Mouse (Mus musculus) stomach, embryonic 15.5 days (tissue): Measurements from ENCODE around the gene Rnf144b. TPM values are rescaled to one million over a fixed set of nuclear protein-coding genes. Genes with fewer than 3 reads are reported as not detected.

ENCODE experiments used
- ATAC-seq: fragments of 200-750 bp; cut with Nextera tagmentation; 2 replicates; pipeline ENCODE4 v1.8.0; 2017; ENCODE audit warnings: low read depth, moderate number of reproducible peaks, moderate TSS enrichment; ENCODE audit not compliant: insufficient read depth, low FRiP score
- H3K27ac ChIP-seq: fragments of 300-500 bp; sonication (generic); 2 replicates; pipeline ENCODE4 v1.5.1; 2015; ENCODE audit warnings: mild to moderate bottlenecking, inconsistent platforms
- H3K27me3 ChIP-seq: fragments of 300-500 bp; sonication (generic); replicated peaks from 2 replicates; pipeline ENCODE4 v1.6.1; 2015; ENCODE audit warnings: inconsistent platforms
- H3K36me3 ChIP-seq: fragments of 300-500 bp; sonication (generic); 2 replicates; pipeline ENCODE4 v1.6.1; 2015; ENCODE audit warnings: inconsistent platforms
- H3K4me1 ChIP-seq: fragments of 300-500 bp; sonication (generic); 2 replicates; pipeline ENCODE4 v1.6.1; 2015; ENCODE audit warnings: inconsistent platforms
- H3K4me2 ChIP-seq: fragments of 300-500 bp; sonication (generic); 2 replicates; pipeline ENCODE4 v1.6.1; 2015; ENCODE audit warnings: mild to moderate bottlenecking, inconsistent platforms
- H3K4me3 ChIP-seq: fragments of 300-500 bp; sonication (generic); replicated peaks from 2 replicates; pipeline ENCODE4 v1.5.1; 2015; ENCODE audit warnings: inconsistent platforms
- H3K9ac ChIP-seq: fragments of 300-500 bp; sonication (generic); 2 replicates; pipeline ENCODE4 v1.6.1; 2015; ENCODE audit warnings: inconsistent platforms
- H3K9me3 ChIP-seq: fragments of 300-500 bp; sonication (generic); 2 replicates; pipeline ENCODE4 v1.6.1; 2016; ENCODE audit warnings: inconsistent platforms
- WGBS: fragments of 180-500 bp; shearing (Covaris S2); methylation state at CpG from one replicate; pipeline ENCODE4 v1.1.7; 2015; 5-methylcytosine and 5-hydroxymethylcytosine counted together
- polyA plus RNA-seq: library from polyadenylated mRNA; unstranded; fragments of >200 nt; fragmentation: Nextera tagmentation; extraction: Ambion mirVana; gene quantifications from 2 replicates; pipeline ENCODE4 v1.2.1, GENCODE M21; 2015

The Rnf144b gene
- 1.7 and 2.0 TPM in 2 replicates for polyA plus RNA-seq

- ATAC-seq = no peak
- Histone ChIP-seq H3K36me3 (no peaks in the 10 kb centered on the region), H3K4me3 (peak within 1 kb of the TSS; percentile 50), H3K4me1 (no peaks in the 10 kb centered on the region), H3K27me3 (peaks cover 4% of the 10 kb centered on the region; the same call in 1 of the 2 replicates), H3K9ac (0 out of 2 replicates have a peak within 1 kb of the TSS, but pooled peaks have one; percentile 7), H3K27ac (no peak within 1 kb of the TSS), H3K4me2 (peak within 1 kb of the TSS; percentile 91), H3K9me3 (no peaks in the 10 kb centered on the region)
- WGBS = 1% methylated on average over 53 of the region's 55 CpGs
These were observed at the start of gene Rnf144b for GRCm38 (mm10) chr13:47122537-47123430. Rnf144b (plus strand) TSS chr13:47122656.

GRCm38 (mm10) chr13:47076156-47076555 is 46.3 kb upstream of the Rnf144b start:
- H3K36me3 ChIP-seq = peaks cover 19% of the 10 kb centered on the region
- no peaks in the 10 kb centered on the region for H3K4me1 ChIP-seq
- no peak overlapping the region for H3K4me2 ChIP-seq
- no peak overlapping the region for H3K4me3 ChIP-seq
- WGBS = 84% methylated on average over 5 of the region's 5 CpGs
- H3K27ac ChIP-seq = no peak overlapping the region
- ATAC-seq = no peak
- H3K27me3 ChIP-seq = no peaks in the 10 kb centered on the region
- H3K9me3 ChIP-seq = no peaks in the 10 kb centered on the region
- H3K9ac ChIP-seq = no peak overlapping the region

- no peak overlapping the region for H3K4me3 ChIP-seq
- no peaks in the 10 kb centered on the region for H3K9me3 ChIP-seq
- no peaks in the 10 kb centered on the region for H3K4me1 ChIP-seq
- H3K36me3 ChIP-seq = peaks cover 24% of the 10 kb centered on the region
- H3K27ac ChIP-seq = no peak overlapping the region
- no peak overlapping the region for H3K4me2 ChIP-seq
- ATAC-seq = no peak
- no peak overlapping the region for H3K9ac ChIP-seq
- no peaks in the 10 kb centered on the region for H3K27me3 ChIP-seq
These were observed 45.1 kb upstream of the Rnf144b start for GRCm38 (mm10) chr13:47077367-47077766.

- Histone ChIP-seq H3K27ac (no peak overlapping the region), H3K9ac (no peak overlapping the region), H3K4me1 (no peaks in the 10 kb centered on the region), H3K4me2 (no peak overlapping the region), H3K4me3 (no peak overlapping the region), H3K36me3 (peaks cover 18% of the 10 kb centered on the region), H3K27me3 (no peaks in the 10 kb centered on the region), H3K9me3 (no peaks in the 10 kb centered on the region)
- ATAC-seq = no peak
- 77% methylated on average over 5 of the region's 5 CpGs for WGBS
These were observed 43.7 kb upstream of the Rnf144b start for GRCm38 (mm10) chr13:47078799-47079198.

- H3K27me3 ChIP-seq = no peaks in the 10 kb centered on the region
- peaks cover 10% of the 10 kb centered on the region; the same call in 1 of the 2 replicates for H3K36me3 ChIP-seq
- H3K27ac ChIP-seq = no peak overlapping the region
- no peaks in the 10 kb centered on the region for H3K9me3 ChIP-seq
- H3K4me1 ChIP-seq = no peaks in the 10 kb centered on the region
- H3K9ac ChIP-seq = no peak overlapping the region
- no peak for ATAC-seq
- H3K4me2 ChIP-seq = no peak overlapping the region
- no peak overlapping the region for H3K4me3 ChIP-seq
- WGBS = 86% methylated on average over 4 of the region's 4 CpGs
These were observed 41.5 kb upstream of the Rnf144b start for GRCm38 (mm10) chr13:47080905-47081505.

GRCm38 (mm10) chr13:47088433-47088832 is 34.0 kb upstream of the Rnf144b start:
- Histone ChIP-seq H3K9me3 (no peaks in the 10 kb centered on the region), H3K4me3 (no peak overlapping the region), H3K4me2 (no peak overlapping the region), H3K4me1 (no peaks in the 10 kb centered on the region), H3K27me3 (no peaks in the 10 kb centered on the region), H3K36me3 (peaks cover 13% of the 10 kb centered on the region; the same call in 1 of the 2 replicates), H3K27ac (no peak overlapping the region), H3K9ac (no peak overlapping the region)
- no peak for ATAC-seq
- 96% methylated on average over 1 of the region's 1 CpGs for WGBS

GRCm38 (mm10) chr13:47089271-47089670 is 33.2 kb upstream of the Rnf144b start:
- Histone ChIP-seq H3K36me3 (peaks cover 18% of the 10 kb centered on the region), H3K4me2 (no peak overlapping the region), H3K4me1 (no peaks in the 10 kb centered on the region), H3K4me3 (no peak overlapping the region), H3K9me3 (no peaks in the 10 kb centered on the region), H3K27ac (no peak overlapping the region), H3K9ac (no peak overlapping the region), H3K27me3 (no peaks in the 10 kb centered on the region)
- ATAC-seq = no peak
- 79% methylated on average over 2 of the region's 2 CpGs for WGBS

GRCm38 (mm10) chr13:47093791-47094190 is 28.7 kb upstream of the Rnf144b start:
- WGBS = 87% methylated on average over 2 of the region's 2 CpGs

GRCm38 (mm10) chr13:47096591-47096990 is 25.9 kb upstream of the Rnf144b start:
- peaks cover 27% of the 10 kb centered on the region for H3K36me3 ChIP-seq
- H3K4me2 ChIP-seq = no peak overlapping the region
- no peak overlapping the region for H3K27ac ChIP-seq
- WGBS = 79% methylated on average over 2 of the region's 2 CpGs
- no peaks in the 10 kb centered on the region for H3K9me3 ChIP-seq
- H3K9ac ChIP-seq = no peak overlapping the region
- H3K4me3 ChIP-seq = no peak overlapping the region
- no peak for ATAC-seq
- no peaks in the 10 kb centered on the region for H3K4me1 ChIP-seq
- H3K27me3 ChIP-seq = no peaks in the 10 kb centered on the region

More at GRCm38 (mm10) chr13:47093791-47094190, 28.7 kb upstream of the Rnf144b start:
- Histone ChIP-seq H3K4me2 (no peak overlapping the region), H3K9ac (no peak overlapping the region), H3K4me3 (no peak overlapping the region), H3K4me1 (no peaks in the 10 kb centered on the region), H3K27ac (no peak overlapping the region), H3K27me3 (no peaks in the 10 kb centered on the region), H3K36me3 (peaks cover 26% of the 10 kb centered on the region), H3K9me3 (no peaks in the 10 kb centered on the region)
- ATAC-seq = no peak

GRCm38 (mm10) chr13:47099265-47099664 is 23.2 kb upstream of the Rnf144b start:
- no peak overlapping the region for H3K4me3 ChIP-seq
- ATAC-seq = no peak
- no peaks in the 10 kb centered on the region for H3K27me3 ChIP-seq
- no peak overlapping the region for H3K27ac ChIP-seq
- no peak overlapping the region for H3K9ac ChIP-seq
- 74% methylated on average over 7 of the region's 7 CpGs for WGBS
- peaks cover 22% of the 10 kb centered on the region for H3K36me3 ChIP-seq
- no peaks in the 10 kb centered on the region for H3K9me3 ChIP-seq
- H3K4me1 ChIP-seq = peaks cover 12% of the 10 kb centered on the region
- no peak overlapping the region for H3K4me2 ChIP-seq

- ATAC-seq = no peak
- 88% methylated on average over 2 of the region's 2 CpGs for WGBS
- peaks cover 16% of the 10 kb centered on the region for H3K36me3 ChIP-seq
- no peak overlapping the region for H3K9ac ChIP-seq
- H3K4me2 ChIP-seq = no peak overlapping the region
- H3K4me1 ChIP-seq = peaks cover 14% of the 10 kb centered on the region
- H3K9me3 ChIP-seq = no peaks in the 10 kb centered on the region
- no peaks in the 10 kb centered on the region for H3K27me3 ChIP-seq
- H3K4me3 ChIP-seq = no peak overlapping the region
- H3K27ac ChIP-seq = no peak overlapping the region
These were observed 21.9 kb upstream of the Rnf144b start for GRCm38 (mm10) chr13:47100587-47100986.

- H3K36me3 ChIP-seq = peaks cover 5% of the 10 kb centered on the region; the same call in 1 of the 2 replicates
- ATAC-seq = no peak
- H3K4me2 ChIP-seq = peak overlapping the region; percentile 74
- WGBS = 20% methylated on average over 2 of the region's 2 CpGs
- H3K9ac ChIP-seq = no peak overlapping the region
- H3K4me1 ChIP-seq = peaks cover 14% of the 10 kb centered on the region
- no peaks in the 10 kb centered on the region for H3K27me3 ChIP-seq
- peak overlapping the region; percentile 96 for H3K4me3 ChIP-seq
- H3K9me3 ChIP-seq = no peaks in the 10 kb centered on the region
- no peak overlapping the region for H3K27ac ChIP-seq
These were observed 18.3 kb upstream of the Rnf144b start for GRCm38 (mm10) chr13:47104146-47104545.
